Mouse (Mus musculus) limb, embryonic 11.5 days (tissue): ENCODE measurements around the gene Pard3b. TPM values are rescaled to one million over a fixed set of nuclear protein-coding genes. Genes with fewer than 3 reads are reported as not detected.

Experiments
- ATAC-seq: fragments of 200-750 bp; cut with Nextera tagmentation; 2 replicates; pipeline ENCODE4 v1.8.0; 2017; ENCODE audit warnings: low read depth; ENCODE audit not compliant: insufficient number of reproducible peaks, low FRiP score, low TSS enrichment
- DNase-seq: peaks from one replicate; pipeline ENCODE4 v3.0.0-alpha.2; 2015; ENCODE audit warnings: low spot score
- H3K27ac ChIP-seq: fragments of 300-500 bp; sonication (generic); replicated peaks from 2 replicates; pipeline ENCODE4 v1.5.1; 2014; ENCODE audit warnings: low read depth, mild to moderate bottlenecking, low read length
- H3K27me3 ChIP-seq: fragments of 300-500 bp; sonication (generic); 2 replicates; pipeline ENCODE4 v1.6.1; 2014; ENCODE audit warnings: mild to moderate bottlenecking, low read length, mixed read lengths; ENCODE audit not compliant: control insufficient read depth, insufficient read depth
- H3K36me3 ChIP-seq: fragments of 300-500 bp; sonication (generic); 2 replicates; pipeline ENCODE4 v1.6.1; 2014; ENCODE audit warnings: mild to moderate bottlenecking, low read length, moderate library complexity, mixed read lengths; ENCODE audit not compliant: control insufficient read depth, insufficient read depth
- H3K4me1 ChIP-seq: fragments of 300-500 bp; sonication (generic); 2 replicates; pipeline ENCODE4 v1.6.1; 2014; ENCODE audit warnings: low read length, mixed read lengths; ENCODE audit not compliant: control insufficient read depth, insufficient read depth
- H3K4me2 ChIP-seq: fragments of 300-500 bp; sonication (generic); 2 replicates; pipeline ENCODE4 v1.6.1; 2014; ENCODE audit warnings: low read depth, mild to moderate bottlenecking, moderate library complexity; ENCODE audit not compliant: severe bottlenecking
- H3K4me3 ChIP-seq: fragments of 300-500 bp; sonication (generic); 2 replicates; pipeline ENCODE4 v1.5.1; 2014; ENCODE audit warnings: low read depth, low read length
- H3K9ac ChIP-seq: fragments of 300-500 bp; sonication (generic); 2 replicates; pipeline ENCODE4 v1.6.1; 2014; ENCODE audit warnings: mild to moderate bottlenecking, low read length
- H3K9me3 ChIP-seq: fragments of 300-500 bp; sonication (generic); 2 replicates; pipeline ENCODE4 v1.6.1; 2016; ENCODE audit warnings: low read length; ENCODE audit not compliant: control insufficient read depth
- WGBS: fragments of 180-500 bp; shearing (Covaris S2); extraction: QIAGEN DNeasy Blood & Tissue Kit; methylation state at CpG from one replicate; pipeline ENCODE4 v1.1.7; 2014; 5-methylcytosine and 5-hydroxymethylcytosine counted together
- polyA plus RNA-seq: library from polyadenylated mRNA; unstranded; fragments of >200 nt; fragmentation: Nextera tagmentation; extraction: Ambion mirVana; gene quantifications from 2 replicates; pipeline ENCODE4 v1.2.1, GENCODE M21; 2014

Pard3b gene
- polyA plus RNA-seq, 1 experiment from 2014 or later: 9.3 TPM

- Histone ChIP-seq H3K27me3 (no peaks in the 10 kb centered on the region), H3K4me2 (no peak overlapping the region), H3K4me1 (peaks cover 26% of the 10 kb centered on the region), H3K36me3 (no peaks in the 10 kb centered on the region), H3K9me3 (no peaks in the 10 kb centered on the region), H3K27ac (no peak overlapping the region), H3K9ac (no peak overlapping the region), H3K4me3 (no peak overlapping the region)
- peak; percentile 64; the same call in 1 of the 2 replicates for ATAC-seq
- DNase-seq: peak; percentile 51
- 23% methylated on average over 8 of the region's 8 CpGs for WGBS
Measured at GRCm38 (mm10) chr1:62644631-62645278, 1006.1 kb downstream of the Pard3b start.

- Histone ChIP-seq H3K36me3 (no peaks in the 10 kb centered on the region), H3K27me3 (no peaks in the 10 kb centered on the region), H3K9ac (no peak overlapping the region), H3K4me2 (no peak overlapping the region), H3K4me1 (peaks cover 26% of the 10 kb centered on the region), H3K9me3 (no peaks in the 10 kb centered on the region), H3K27ac (no peak overlapping the region), H3K4me3 (no peak overlapping the region)
- DNase-seq: no peak
- ATAC-seq: no peak
- WGBS: 95% methylated on average over 2 of the region's 2 CpGs
Measured at GRCm38 (mm10) chr1:62646812-62647211, 1008.2 kb downstream of the Pard3b start.

- WGBS: 1% methylated on average over 6 of the region's 6 CpGs
- ATAC-seq (peak; percentile 74), DNase-seq (peak; percentile 76)
- Histone ChIP-seq H3K4me2 (peak overlapping the region; percentile 14; the same call in 1 of the 2 replicates), H3K9me3 (no peaks in the 10 kb centered on the region), H3K4me3 (no peak overlapping the region), H3K4me1 (peaks cover 26% of the 10 kb centered on the region), H3K9ac (no peak overlapping the region), H3K36me3 (no peaks in the 10 kb centered on the region), H3K27ac (no peak overlapping the region; the same call in 1 of the 2 replicates), H3K27me3 (no peaks in the 10 kb centered on the region)
Measured at GRCm38 (mm10) chr1:62648116-62648515, 1009.5 kb downstream of the Pard3b start.

GRCm38 (mm10) chr1:62648591-62648990, 1010.0 kb downstream of the Pard3b start:
- Histone ChIP-seq H3K9ac (no peak overlapping the region), H3K4me3 (no peak overlapping the region), H3K27ac (peak overlapping the region; percentile 22; the same call in 1 of the 2 replicates), H3K4me1 (peaks cover 26% of the 10 kb centered on the region), H3K27me3 (no peaks in the 10 kb centered on the region), H3K4me2 (no peak overlapping the region; the same call in 1 of the 2 replicates), H3K36me3 (no peaks in the 10 kb centered on the region), H3K9me3 (no peaks in the 10 kb centered on the region)
- 5% methylated on average over 5 of the region's 5 CpGs for WGBS
- no peak for DNase-seq
- ATAC-seq: peak; percentile 19; the same call in 1 of the 2 replicates

- Histone ChIP-seq H3K36me3 (no peaks in the 10 kb centered on the region), H3K9ac (no peak overlapping the region), H3K27ac (no peak overlapping the region), H3K4me1 (peaks cover 21% of the 10 kb centered on the region), H3K4me2 (no peak overlapping the region), H3K4me3 (no peak overlapping the region), H3K27me3 (no peaks in the 10 kb centered on the region), H3K9me3 (no peaks in the 10 kb centered on the region)
- no peak for ATAC-seq
- 94% methylated on average over 5 of the region's 5 CpGs for WGBS
- DNase-seq: no peak
Measured at GRCm38 (mm10) chr1:62650491-62650890, 1011.9 kb downstream of the Pard3b start.

GRCm38 (mm10) chr1:62654436-62654835, 1015.8 kb downstream of the Pard3b start:
- Histone ChIP-seq H3K4me2 (no peak overlapping the region), H3K9ac (no peak overlapping the region), H3K4me3 (no peak overlapping the region), H3K27me3 (no peaks in the 10 kb centered on the region), H3K4me1 (peaks cover 3% of the 10 kb centered on the region), H3K9me3 (no peaks in the 10 kb centered on the region), H3K27ac (no peak overlapping the region), H3K36me3 (no peaks in the 10 kb centered on the region)
- DNase-seq: no peak
- 68% methylated on average over 6 of the region's 6 CpGs for WGBS
- no peak for ATAC-seq

GRCm38 (mm10) chr1:62664960-62665645, 1026.5 kb downstream of the Pard3b start:
- WGBS: 59% methylated on average over 8 of the region's 8 CpGs
- Histone ChIP-seq H3K27ac (no peak overlapping the region), H3K4me3 (no peak overlapping the region), H3K4me1 (no peaks in the 10 kb centered on the region), H3K9ac (no peak overlapping the region), H3K9me3 (no peaks in the 10 kb centered on the region), H3K4me2 (no peak overlapping the region), H3K36me3 (no peaks in the 10 kb centered on the region), H3K27me3 (no peaks in the 10 kb centered on the region)
- ATAC-seq: no peak
- no peak for DNase-seq

GRCm38 (mm10) chr1:62665771-62666730, 1027.4 kb downstream of the Pard3b start:
- Histone ChIP-seq H3K27ac (no peak overlapping the region), H3K4me2 (no peak overlapping the region), H3K27me3 (no peaks in the 10 kb centered on the region), H3K4me1 (no peaks in the 10 kb centered on the region), H3K9ac (no peak overlapping the region), H3K36me3 (no peaks in the 10 kb centered on the region), H3K4me3 (no peak overlapping the region), H3K9me3 (no peaks in the 10 kb centered on the region)
- DNase-seq (no peak), ATAC-seq (no peak)
- 83% methylated on average over 5 of the region's 5 CpGs for WGBS
